Mouse (Mus musculus) midbrain, embryonic 13.5 days (tissue): Measurements from ENCODE around the gene Slc25a34. TPM values are rescaled to one million over a fixed set of nuclear protein-coding genes. Genes with fewer than 3 reads are reported as not detected.

Experiments
- ATAC-seq: fragments of 200-750 bp; cut with Nextera tagmentation; 2 replicates; pipeline ENCODE4 v1.8.0; 2017; ENCODE audit warnings: mild to moderate bottlenecking, moderate TSS enrichment, moderate library complexity
- H3K27ac ChIP-seq: fragments of 300-500 bp; sonication (generic); 2 replicates; pipeline ENCODE4 v1.5.1; 2015; ENCODE audit warnings: inconsistent platforms, mild to moderate bottlenecking, moderate library complexity
- H3K27me3 ChIP-seq: fragments of 300-500 bp; sonication (generic); 2 replicates; pipeline ENCODE4 v1.6.1; 2015; ENCODE audit warnings: mild to moderate bottlenecking, inconsistent platforms
- H3K36me3 ChIP-seq: fragments of 300-500 bp; sonication (generic); 2 replicates; pipeline ENCODE4 v1.6.1; 2015; ENCODE audit warnings: mild to moderate bottlenecking, inconsistent platforms
- H3K4me1 ChIP-seq: fragments of 300-500 bp; sonication (generic); replicated peaks from 2 replicates; pipeline ENCODE4 v1.6.1; 2015; ENCODE audit warnings: inconsistent platforms
- H3K4me2 ChIP-seq: fragments of 300-500 bp; sonication (generic); replicated peaks from 2 replicates; pipeline ENCODE4 v1.6.1; 2015; ENCODE audit warnings: moderate library complexity, mild to moderate bottlenecking, inconsistent platforms
- H3K4me3 ChIP-seq: fragments of 300-500 bp; sonication (generic); replicated peaks from 2 replicates; pipeline ENCODE4 v1.5.1; 2015; ENCODE audit warnings: mild to moderate bottlenecking, inconsistent platforms
- H3K9ac ChIP-seq: fragments of 300-500 bp; sonication (generic); replicated peaks from 2 replicates; pipeline ENCODE4 v1.6.1; 2015; ENCODE audit warnings: mild to moderate bottlenecking, inconsistent platforms
- H3K9me3 ChIP-seq: fragments of 300-500 bp; sonication (generic); 2 replicates; pipeline ENCODE4 v1.6.1; 2016; ENCODE audit warnings: mild to moderate bottlenecking, inconsistent platforms
- WGBS: fragments of 180-500 bp; shearing (Covaris S2); methylation state at CpG from one replicate; pipeline ENCODE4 v1.1.7; 2015; 5-methylcytosine and 5-hydroxymethylcytosine counted together
- polyA plus RNA-seq: library from polyadenylated mRNA; unstranded; fragments of >200 nt; fragmentation: Nextera tagmentation; extraction: Ambion mirVana; gene quantifications from 2 replicates; pipeline ENCODE4 v1.2.1, GENCODE M21; 2015

Slc25a34 gene
- polyA plus RNA-seq, 1 experiment from 2014 or later, result 0.19 TPM

- peaks cover 17% of the 10 kb centered on the region; the same call in 1 of the 2 replicates for H3K4me1 ChIP-seq
- H3K9me3 ChIP-seq, result no peaks in the 10 kb centered on the region
- H3K9ac ChIP-seq, result no peak overlapping the region
- H3K27me3 ChIP-seq, result no peaks in the 10 kb centered on the region
- 86% methylated on average over 12 of the region's 12 CpGs for WGBS
- no peak overlapping the region for H3K4me3 ChIP-seq
- H3K36me3 ChIP-seq, result peaks cover 44% of the 10 kb centered on the region
- H3K4me2 ChIP-seq, result no peak overlapping the region
- no peak overlapping the region for H3K27ac ChIP-seq
- no peak for ATAC-seq
Observed at GRCm38 (mm10) chr4:141655908-141656608, 32.4 kb upstream of the Slc25a34 start.

GRCm38 (mm10) chr4:141654509-141654908 lies 30.9 kb upstream of the Slc25a34 start:
- H3K4me1 ChIP-seq, result peaks cover 18% of the 10 kb centered on the region; the same call in 1 of the 2 replicates
- no peak overlapping the region for H3K9ac ChIP-seq
- H3K27ac ChIP-seq, result 0 out of 2 replicates have a peak overlapping the region, but pooled peaks have one; percentile 17
- WGBS, result 93% methylated on average over 6 of the region's 6 CpGs
- H3K27me3 ChIP-seq, result no peaks in the 10 kb centered on the region
- H3K4me3 ChIP-seq, result no peak overlapping the region
- no peak for ATAC-seq
- peaks cover 32% of the 10 kb centered on the region for H3K36me3 ChIP-seq
- no peaks in the 10 kb centered on the region for H3K9me3 ChIP-seq
- H3K4me2 ChIP-seq, result no peak overlapping the region

DNA sequence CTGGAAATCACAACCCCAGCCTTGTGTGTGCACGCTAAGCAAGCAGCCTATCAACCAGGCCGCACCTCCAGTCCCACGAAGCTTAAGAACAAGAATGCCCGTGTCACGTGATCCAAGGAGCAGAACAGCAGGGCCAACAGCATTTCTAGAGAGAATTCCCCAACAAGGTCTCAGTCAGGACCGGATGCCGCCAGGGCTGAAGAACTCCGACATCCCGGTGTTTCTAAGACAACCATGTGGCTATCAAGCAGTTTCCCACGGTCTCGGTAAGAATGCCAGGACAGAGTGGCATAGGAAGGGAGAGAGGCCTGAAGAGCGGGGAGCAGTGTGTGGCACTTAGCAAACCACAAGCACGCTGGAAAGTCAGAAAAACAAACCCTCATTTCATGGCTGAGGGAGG lies 30.2 kb upstream of the Slc25a34 start:
- no peak overlapping the region for H3K9ac ChIP-seq
- ATAC-seq, result no peak
- 0 out of 2 replicates have a peak overlapping the region, but pooled peaks have one; percentile 17 for H3K27ac ChIP-seq
- peaks cover 25% of the 10 kb centered on the region; the same call in 1 of the 2 replicates for H3K4me1 ChIP-seq
- no peaks in the 10 kb centered on the region for H3K27me3 ChIP-seq
- WGBS, result 90% methylated on average over 13 of the region's 13 CpGs
- H3K36me3 ChIP-seq, result peaks cover 29% of the 10 kb centered on the region
- no peak overlapping the region for H3K4me3 ChIP-seq
- no peak overlapping the region for H3K4me2 ChIP-seq
- no peaks in the 10 kb centered on the region for H3K9me3 ChIP-seq

DNA sequence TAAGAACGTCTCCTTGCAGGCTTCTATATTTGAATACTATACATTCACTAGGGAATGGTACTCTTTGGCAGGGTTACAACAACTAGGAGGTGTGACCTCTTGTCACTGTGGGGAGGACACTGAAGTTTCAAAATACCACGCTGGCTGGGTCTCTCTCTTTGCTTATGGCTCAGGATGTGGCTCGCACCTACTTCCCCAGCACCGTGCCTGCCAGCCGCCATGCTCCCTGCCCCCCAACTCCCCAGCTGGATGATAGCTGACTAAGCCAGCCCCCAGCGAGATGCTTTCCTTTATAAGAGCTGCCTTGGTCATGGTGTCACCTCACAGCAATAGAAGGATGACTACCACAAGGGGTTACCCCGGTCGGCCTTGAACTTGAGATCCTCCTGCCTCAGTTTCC lies 29.4 kb upstream of the Slc25a34 start:
- Histone ChIP-seq H3K4me1 (peaks cover 22% of the 10 kb centered on the region; the same call in 1 of the 2 replicates), H3K9ac (no peak overlapping the region)
- WGBS, result 91% methylated on average over 8 of the region's 8 CpGs

GRCm38 (mm10) chr4:141651944-141652343 lies 28.3 kb upstream of the Slc25a34 start:
- Histone ChIP-seq H3K4me3 (no peak overlapping the region), H3K9me3 (no peaks in the 10 kb centered on the region), H3K36me3 (peaks cover 24% of the 10 kb centered on the region), H3K27ac (peak overlapping the region; percentile 7; the same call in 1 of the 2 replicates), H3K4me2 (no peak overlapping the region), H3K27me3 (no peaks in the 10 kb centered on the region), H3K9ac (no peak overlapping the region), H3K4me1 (peaks cover 19% of the 10 kb centered on the region; the same call in 1 of the 2 replicates)
- WGBS, result 87% methylated on average over 10 of the region's 10 CpGs
- ATAC-seq, result no peak

More for the DNA sequence above, 29.4 kb upstream of the Slc25a34 start:
- H3K27ac ChIP-seq, result no peak overlapping the region
- no peak overlapping the region for H3K4me2 ChIP-seq
- no peak overlapping the region for H3K4me3 ChIP-seq
- ATAC-seq, result no peak
- no peaks in the 10 kb centered on the region for H3K9me3 ChIP-seq
- peaks cover 28% of the 10 kb centered on the region for H3K36me3 ChIP-seq
- no peaks in the 10 kb centered on the region for H3K27me3 ChIP-seq

- Histone ChIP-seq H3K4me1 (0 out of 2 replicates have a peak, but pooled peaks cover 15% of the 10 kb centered on the region), H3K27ac (no peak overlapping the region), H3K4me3 (no peak overlapping the region), H3K9me3 (no peaks in the 10 kb centered on the region), H3K4me2 (no peak overlapping the region), H3K9ac (no peak overlapping the region), H3K36me3 (peaks cover 26% of the 10 kb centered on the region), H3K27me3 (no peaks in the 10 kb centered on the region)
- ATAC-seq, result no peak
- 90% methylated on average over 6 of the region's 6 CpGs for WGBS
Observed at GRCm38 (mm10) chr4:141651286-141651685, 27.7 kb upstream of the Slc25a34 start.

DNA sequence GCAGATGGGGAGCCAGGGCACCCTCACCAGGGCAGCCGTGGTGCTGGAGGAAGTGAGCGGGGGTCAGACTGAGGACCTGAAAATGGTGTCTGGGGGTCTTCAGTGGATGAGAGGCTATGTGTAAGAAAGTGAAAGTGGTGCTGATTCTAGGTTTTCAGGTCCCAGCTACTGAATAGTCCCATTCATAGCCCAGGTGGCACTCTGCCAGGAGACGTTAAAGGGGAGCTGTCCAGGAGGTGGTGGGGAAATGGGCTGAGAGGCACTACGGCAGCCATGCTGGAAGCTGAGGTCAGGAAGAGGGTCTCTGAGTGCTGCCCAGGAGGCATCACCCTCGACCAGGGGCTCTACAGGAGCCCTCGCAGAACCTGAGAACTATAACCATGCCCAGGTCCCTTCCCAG lies 25.6 kb upstream of the Slc25a34 start:
- Histone ChIP-seq H3K4me1 (peaks cover 16% of the 10 kb centered on the region; the same call in 1 of the 2 replicates), H3K27ac (peak overlapping the region; percentile 35; the same call in 1 of the 2 replicates), H3K27me3 (no peaks in the 10 kb centered on the region), H3K9me3 (no peaks in the 10 kb centered on the region), H3K4me2 (no peak overlapping the region), H3K4me3 (no peak overlapping the region), H3K9ac (no peak overlapping the region), H3K36me3 (peaks cover 24% of the 10 kb centered on the region)
- no peak for ATAC-seq
- WGBS, result 87% methylated on average over 6 of the region's 6 CpGs

DNA sequence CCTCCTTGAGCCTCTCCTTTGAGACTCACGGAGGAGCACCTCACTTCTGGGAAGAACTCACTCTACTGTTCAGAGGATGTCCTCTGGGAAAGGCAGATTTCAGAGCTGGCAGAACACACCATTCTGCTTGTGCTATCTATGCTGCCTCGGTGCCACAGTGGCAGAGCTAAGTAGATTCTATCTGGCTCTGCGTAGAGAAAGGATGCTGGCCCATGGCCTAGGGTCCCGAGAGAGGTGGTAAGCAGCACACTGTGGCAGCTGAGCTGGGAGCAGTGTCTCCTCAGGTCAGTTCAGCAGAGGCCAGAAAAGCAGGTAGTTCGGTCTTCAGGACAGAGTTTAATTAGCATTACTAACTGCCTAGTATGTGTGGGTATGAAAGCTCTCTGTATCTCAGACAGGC lies 24.6 kb upstream of the Slc25a34 start:
- 90% methylated on average over 5 of the region's 5 CpGs for WGBS
- no peak overlapping the region for H3K4me3 ChIP-seq
- no peak overlapping the region for H3K27ac ChIP-seq

DNA sequence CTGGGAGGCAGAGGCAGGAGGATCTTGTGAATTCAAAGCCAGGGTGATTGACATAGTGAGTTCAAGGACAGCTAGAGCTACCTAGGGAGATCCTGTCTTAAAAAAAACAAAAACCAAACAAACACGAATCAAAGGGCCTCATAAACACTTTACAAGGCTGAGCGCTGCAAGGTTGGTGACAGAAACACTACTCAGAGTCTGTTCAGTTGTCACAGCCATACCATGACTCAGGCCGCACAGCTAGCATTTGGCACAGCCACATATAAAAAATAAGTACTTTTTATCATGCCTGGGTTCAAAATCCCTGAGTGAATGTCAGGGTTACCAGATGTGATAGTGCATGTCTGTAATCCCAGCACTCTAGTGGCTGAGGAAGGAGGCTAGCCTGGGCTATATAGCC lies 23.6 kb upstream of the Slc25a34 start:
- peaks cover 23% of the 10 kb centered on the region for H3K4me1 ChIP-seq
- H3K4me2 ChIP-seq, result no peak overlapping the region
- no peaks in the 10 kb centered on the region for H3K9me3 ChIP-seq
- peaks cover 19% of the 10 kb centered on the region for H3K36me3 ChIP-seq
- ATAC-seq, result no peak
- no peak overlapping the region for H3K27ac ChIP-seq
- H3K27me3 ChIP-seq, result no peaks in the 10 kb centered on the region
- H3K9ac ChIP-seq, result no peak overlapping the region
- H3K4me3 ChIP-seq, result no peak overlapping the region
- WGBS, result 94% methylated on average over 3 of the region's 3 CpGs

More for the DNA sequence above, 24.6 kb upstream of the Slc25a34 start:
- Histone ChIP-seq H3K36me3 (peaks cover 17% of the 10 kb centered on the region), H3K27me3 (no peaks in the 10 kb centered on the region), H3K9ac (no peak overlapping the region), H3K4me1 (peaks cover 21% of the 10 kb centered on the region), H3K9me3 (no peaks in the 10 kb centered on the region), H3K4me2 (no peak overlapping the region)
- no peak for ATAC-seq

GRCm38 (mm10) chr4:141645988-141646387 lies 22.4 kb upstream of the Slc25a34 start:
- peaks cover 23% of the 10 kb centered on the region for H3K4me1 ChIP-seq
- no peak overlapping the region for H3K9ac ChIP-seq
- no peaks in the 10 kb centered on the region for H3K9me3 ChIP-seq
- peaks cover 25% of the 10 kb centered on the region for H3K36me3 ChIP-seq
- 92% methylated on average over 8 of the region's 8 CpGs for WGBS
- ATAC-seq, result no peak
- no peaks in the 10 kb centered on the region for H3K27me3 ChIP-seq
- H3K4me2 ChIP-seq, result no peak overlapping the region
- H3K4me3 ChIP-seq, result no peak overlapping the region
- no peak overlapping the region for H3K27ac ChIP-seq

GRCm38 (mm10) chr4:141643118-141643855 lies 19.7 kb upstream of the Slc25a34 start:
- no peaks in the 10 kb centered on the region for H3K27me3 ChIP-seq
- H3K27ac ChIP-seq, result peak overlapping the region; percentile 69
- H3K4me3 ChIP-seq, result no peak overlapping the region
- peaks cover 14% of the 10 kb centered on the region for H3K4me1 ChIP-seq
- 52% methylated on average over 7 of the region's 7 CpGs for WGBS
- no peaks in the 10 kb centered on the region for H3K9me3 ChIP-seq
- ATAC-seq, result peak; percentile 70
- H3K36me3 ChIP-seq, result peaks cover 46% of the 10 kb centered on the region
- no peak overlapping the region for H3K4me2 ChIP-seq
- no peak overlapping the region for H3K9ac ChIP-seq
